In the genomic region with DNA sequence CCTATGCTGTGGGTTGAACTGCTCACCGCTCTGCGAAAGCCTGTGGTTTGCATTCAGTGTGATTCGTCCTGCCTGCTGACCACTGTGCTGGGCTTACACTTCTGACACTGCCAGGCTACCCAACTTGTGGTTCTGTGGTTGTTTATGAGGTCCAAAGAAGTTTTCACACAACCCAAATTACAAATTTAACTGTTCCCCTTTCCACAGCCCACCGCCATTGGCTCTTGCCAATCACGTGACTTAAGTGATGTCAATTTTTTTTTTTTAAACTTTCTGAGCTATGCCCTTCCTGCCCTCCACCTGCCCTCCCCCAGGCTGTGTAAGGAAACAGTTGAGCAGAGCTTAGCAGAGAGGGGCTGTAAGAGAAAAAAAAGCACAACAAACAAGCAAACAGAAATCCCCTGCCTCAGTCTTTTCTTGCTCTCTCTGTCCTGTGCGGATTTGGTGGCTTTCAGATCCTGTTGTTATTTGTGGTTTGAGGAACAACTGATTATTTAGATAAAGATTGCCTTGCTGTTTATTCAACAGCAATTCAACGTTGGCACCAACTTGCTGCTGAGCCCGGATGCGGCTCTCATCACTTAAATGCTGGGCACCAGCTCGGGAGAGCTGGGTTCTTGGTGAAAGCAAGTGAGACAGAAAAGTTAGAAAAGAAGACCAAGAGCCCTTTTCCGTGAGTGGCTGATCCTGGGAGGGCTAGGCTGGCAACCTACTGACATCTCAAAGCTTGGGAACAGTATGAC, we compare ENCODE assay signal across 1 mouse cellular context.
TF ChIP-seq lines count a peak whose summit lies in the region.

Gene Runx1, minus strand, starts transcription at position 242 of the 743 bp plus-strand sequence.

TF ChIP-seq in CH12.LX, 34 proteins besides CTCF, POLR2A, EP300 and RAD21 (continued from another document):
- no peak for TF ChIP-seq TCF12 (IDR thresholded peaks at IDR 0.05; ENCODE audit: low read depth, low read length)
- peak; percentile 95 for TF ChIP-seq MAX (IDR thresholded peaks at IDR 0.05; ENCODE audit: low read length)
- peak; percentile 21; the same call in 1 of the 2 replicates for TF ChIP-seq SIN3A (IDR thresholded peaks at IDR 0.05; ENCODE audit: low read length)
- TF ChIP-seq POLR2AphosphoS2 (IDR thresholded peaks at IDR 0.05; ENCODE audit: low read depth, low read length): no peak
- peak; percentile 37 for TF ChIP-seq HCFC1 (IDR thresholded peaks at IDR 0.05; ENCODE audit: low read depth, low read length)
- peak; percentile 62; the same call in 1 of the 2 replicates for TF ChIP-seq NELFE (IDR thresholded peaks at IDR 0.05; ENCODE audit: low read depth, low read length)
- TF ChIP-seq ZMIZ1 (IDR thresholded peaks at IDR 0.05; ENCODE audit: low read depth, low read length): no peak
- TF ChIP-seq SMC3 (IDR thresholded peaks at IDR 0.05; ENCODE audit: low read depth, low read length): peak; percentile 3; the same call in 1 of the 2 replicates
- peak; percentile 64 for TF ChIP-seq ELF1 (IDR thresholded peaks at IDR 0.05; ENCODE audit: low read depth, low read length)
- TF ChIP-seq ZNF384 (IDR thresholded peaks at IDR 0.05; ENCODE audit: low read depth, low read length): peak; percentile 97
- peak; percentile 99 for TF ChIP-seq USF2 (conservative IDR thresholded peaks at IDR 0.05; ENCODE audit: low read depth, low read length)
